Mouse (Mus musculus) cortical plate, adult 2 months (tissue): Measurements from ENCODE around the gene Tnfrsf1b. TPM values are rescaled to one million over a fixed set of nuclear protein-coding genes. Genes with fewer than 3 reads are reported as not detected.

Experiments used
- H3K27ac ChIP-seq: fragments of 200-500 bp; 2 replicates; pipeline ENCODE4 v1.5.1; 2012; ENCODE audit warnings: low read length, control low read depth, inconsistent platforms; ENCODE audit not compliant: insufficient read depth
- H3K4me1 ChIP-seq: fragments of 200-500 bp; 2 replicates; pipeline ENCODE4 v1.6.1; 2011; ENCODE audit warnings: low read length; ENCODE audit not compliant: control insufficient read depth, insufficient read depth
- H3K4me3 ChIP-seq: fragments of 200-500 bp; 2 replicates; pipeline ENCODE4 v1.5.1; 2011; ENCODE audit warnings: mild to moderate bottlenecking, low read length, control low read depth; ENCODE audit not compliant: insufficient read depth
- CTCF ChIP-seq: fragments of 200-500 bp; IDR thresholded peaks from 2 replicates; pipeline ENCODE4 v1.5.1; 2011; ENCODE audit warnings: mild to moderate bottlenecking, control low read depth, low read length; ENCODE audit not compliant: insufficient read depth; ENCODE audit errors: extremely low read depth
- POLR2A ChIP-seq: fragments of 200-500 bp; IDR thresholded peaks from 2 replicates; pipeline ENCODE4 v1.6.1; 2011; ENCODE audit warnings: mild to moderate bottlenecking, low read length, control low read depth; ENCODE audit not compliant: insufficient read depth; ENCODE audit errors: extremely low read depth
- polyA plus RNA-seq: library from polyadenylated mRNA; depleted of rRNA; stranded (reverse); fragments of >200 nt; gene quantifications from 2 replicates; pipeline ENCODE4 v1.2.3, GENCODE M21; 2012

Tnfrsf1b gene
- polyA plus RNA-seq, 1 experiment, result 3.6 TPM

- H3K4me3 ChIP-seq, result no peak overlapping the region
- H3K27ac ChIP-seq, result no peak overlapping the region
- no peaks in the 10 kb centered on the region for H3K4me1 ChIP-seq
- TF ChIP-seq CTCF, result no peak
- no peak for TF ChIP-seq POLR2A
These were observed 14.1 kb upstream of the Tnfrsf1b start for GRCm38 (mm10) chr4:145260802-145261201.

- no peak overlapping the region for H3K4me3 ChIP-seq
- H3K27ac ChIP-seq, result no peak overlapping the region
- no peak for TF ChIP-seq CTCF
- no peaks in the 10 kb centered on the region for H3K4me1 ChIP-seq
These were observed 11.2 kb upstream of the Tnfrsf1b start for GRCm38 (mm10) chr4:145257751-145258434.

GRCm38 (mm10) chr4:145256144-145256543, 9.5 kb upstream of the Tnfrsf1b start:
- Histone ChIP-seq H3K4me1 (no peaks in the 10 kb centered on the region), H3K27ac (no peak overlapping the region), H3K4me3 (no peak overlapping the region)
- no peak for TF ChIP-seq CTCF

GRCm38 (mm10) chr4:145254418-145254817, 7.7 kb upstream of the Tnfrsf1b start:
- TF ChIP-seq POLR2A (no peak), CTCF (no peak)

GRCm38 (mm10) chr4:145252611-145253010, 5.9 kb upstream of the Tnfrsf1b start:
- TF ChIP-seq POLR2A, result no peak
- no peak for TF ChIP-seq CTCF
- Histone ChIP-seq H3K4me1 (no peaks in the 10 kb centered on the region), H3K27ac (no peak overlapping the region), H3K4me3 (no peak overlapping the region)

More at GRCm38 (mm10) chr4:145254418-145254817, 7.7 kb upstream of the Tnfrsf1b start:
- Histone ChIP-seq H3K27ac (no peak overlapping the region), H3K4me1 (no peaks in the 10 kb centered on the region), H3K4me3 (no peak overlapping the region)

- no peak overlapping the region for H3K27ac ChIP-seq
- no peak overlapping the region for H3K4me3 ChIP-seq
- no peak for TF ChIP-seq CTCF
- TF ChIP-seq POLR2A, result no peak
- no peaks in the 10 kb centered on the region for H3K4me1 ChIP-seq
These were observed 4.9 kb upstream of the Tnfrsf1b start for GRCm38 (mm10) chr4:145251546-145251945.

- Histone ChIP-seq H3K4me1 (no peaks in the 10 kb centered on the region), H3K4me3 (no peak overlapping the region), H3K27ac (no peak overlapping the region)
- TF ChIP-seq POLR2A, result no peak
- TF ChIP-seq CTCF, result no peak
These were observed 3.3 kb upstream of the Tnfrsf1b start for GRCm38 (mm10) chr4:145250002-145250401.

GRCm38 (mm10) chr4:145247556-145247955, 886 bp upstream of the Tnfrsf1b start:
- Histone ChIP-seq H3K4me3 (no peak overlapping the region), H3K27ac (no peak overlapping the region), H3K4me1 (no peaks in the 10 kb centered on the region)
- TF ChIP-seq POLR2A (no peak), CTCF (no peak)

- Histone ChIP-seq H3K4me3 (no peak overlapping the region), H3K4me1 (no peaks in the 10 kb centered on the region), H3K27ac (no peak overlapping the region)
- no peak for TF ChIP-seq POLR2A
- no peak for TF ChIP-seq CTCF
These were observed 1.1 kb downstream of the Tnfrsf1b start for GRCm38 (mm10) chr4:145245581-145245980.

GRCm38 (mm10) chr4:145244676-145245075, 2.0 kb downstream of the Tnfrsf1b start:
- no peak overlapping the region for H3K4me3 ChIP-seq
- TF ChIP-seq CTCF (no peak), POLR2A (no peak)
- no peaks in the 10 kb centered on the region for H3K4me1 ChIP-seq
- no peak overlapping the region for H3K27ac ChIP-seq

- no peak overlapping the region for H3K4me3 ChIP-seq
- no peaks in the 10 kb centered on the region; the same call in 1 of the 2 replicates for H3K4me1 ChIP-seq
- no peak overlapping the region for H3K27ac ChIP-seq
- TF ChIP-seq CTCF, result no peak
- no peak for TF ChIP-seq POLR2A
These were observed 3.8 kb downstream of the Tnfrsf1b start for GRCm38 (mm10) chr4:145242719-145243350.
